Mouse (Mus musculus) limb, embryonic 14.5 days (tissue): ENCODE measurements around the gene Gm10322. TPM values are rescaled to one million over a fixed set of nuclear protein-coding genes. Genes with fewer than 3 reads are reported as not detected.

Experiments
- ATAC-seq: fragments of 200-750 bp; cut with Nextera tagmentation; 2 replicates; pipeline ENCODE4 v1.8.0; 2017; ENCODE audit warnings: low read depth, moderate number of reproducible peaks, moderate TSS enrichment; ENCODE audit not compliant: low FRiP score
- DNase-seq: peaks from one replicate; pipeline ENCODE4 v3.0.0-alpha.2; 2015; ENCODE audit warnings: low spot score
- H3K27ac ChIP-seq: fragments of 300-500 bp; sonication (generic); replicated peaks from 2 replicates; pipeline ENCODE4 v1.5.1; 2014; ENCODE audit warnings: low read depth, mild to moderate bottlenecking, low read length, moderate library complexity, mixed read lengths
- H3K27me3 ChIP-seq: fragments of 300-500 bp; sonication (generic); 2 replicates; pipeline ENCODE4 v1.6.1; 2014; ENCODE audit warnings: low read length, mixed read lengths; ENCODE audit not compliant: control insufficient read depth, insufficient read depth
- H3K36me3 ChIP-seq: fragments of 300-500 bp; sonication (generic); 2 replicates; pipeline ENCODE4 v1.6.1; 2014; ENCODE audit warnings: mild to moderate bottlenecking, low read length, moderate library complexity, mixed read lengths; ENCODE audit not compliant: control insufficient read depth, insufficient read depth
- H3K4me1 ChIP-seq: fragments of 300-500 bp; sonication (generic); 2 replicates; pipeline ENCODE4 v1.6.1; 2014; ENCODE audit warnings: antibody characterized with exemption, low read length, mixed read lengths; ENCODE audit not compliant: control insufficient read depth, insufficient read depth
- H3K4me2 ChIP-seq: fragments of 300-500 bp; sonication (generic); replicated peaks from 2 replicates; pipeline ENCODE4 v1.6.1; 2014; ENCODE audit warnings: low read depth, mild to moderate bottlenecking, low read length, moderate library complexity; ENCODE audit not compliant: severe bottlenecking
- H3K4me3 ChIP-seq: fragments of 300-500 bp; sonication (generic); replicated peaks from 2 replicates; pipeline ENCODE4 v1.5.1; 2014; ENCODE audit warnings: low read length
- H3K9ac ChIP-seq: fragments of 300-500 bp; sonication (generic); 2 replicates; pipeline ENCODE4 v1.6.1; 2014; ENCODE audit warnings: mild to moderate bottlenecking, low read depth, low read length, moderate library complexity; ENCODE audit not compliant: severe bottlenecking
- H3K9me3 ChIP-seq: fragments of 300-500 bp; sonication (generic); 2 replicates; pipeline ENCODE4 v1.6.1; 2016; ENCODE audit warnings: low read length; ENCODE audit not compliant: control insufficient read depth
- POLR2A ChIP-seq: fragments of 200-500 bp; IDR thresholded peaks from 2 replicates; pipeline ENCODE4 v1.8.0; 2012; ENCODE audit warnings: inconsistent platforms, mild to moderate bottlenecking, moderate library complexity, borderline replicate concordance; ENCODE audit not compliant: insufficient read depth, insufficient read length; ENCODE audit errors: extremely low read depth
- WGBS: fragments of 180-500 bp; shearing (Covaris S2); extraction: QIAGEN DNeasy Blood & Tissue Kit; methylation state at CpG from one replicate; pipeline ENCODE4 v1.1.7; 2014; 5-methylcytosine and 5-hydroxymethylcytosine counted together
- polyA plus RNA-seq, 2 experiments: library from polyadenylated mRNA; depleted of rRNA in 1 of 2; stranded (reverse) in 1 of 2; unstranded in 1 of 2; fragments of >200 nt; fragmentation: Nextera tagmentation in 1 of 2; extraction: Ambion mirVana in 1 of 2; gene quantifications; 2 replicates each; pipeline versions ENCODE4 v1.2.1 to v1.2.3; 2012 to 2014

The Gm10322 gene
- polyA plus RNA-seq, 2 experiments: not detected

DNA sequence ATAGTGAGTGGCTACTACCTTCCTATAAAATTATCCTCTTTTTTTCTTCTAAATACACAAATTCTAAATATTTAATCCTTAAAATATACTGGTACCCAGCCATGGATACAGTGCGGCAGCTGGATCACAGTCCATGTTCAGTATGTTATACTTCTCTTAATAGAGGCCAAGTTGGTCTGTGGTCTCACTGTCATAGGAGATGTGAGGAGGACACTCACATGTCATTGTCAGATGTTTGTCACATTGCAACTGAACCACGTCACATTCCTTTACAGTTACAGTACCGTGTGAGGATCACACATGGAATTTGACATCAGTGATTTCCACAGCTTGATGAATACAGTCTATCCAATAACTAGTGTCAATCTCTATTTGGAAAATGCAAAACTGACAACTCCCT is 36.2 kb upstream of the Gm10322 start:
- H3K4me2 ChIP-seq: no peak overlapping the region
- TF ChIP-seq POLR2A: no peak
- no peaks in the 10 kb centered on the region for H3K27me3 ChIP-seq
- no peaks in the 10 kb centered on the region for H3K36me3 ChIP-seq
- H3K9me3 ChIP-seq: no peaks in the 10 kb centered on the region
- H3K9ac ChIP-seq: no peak overlapping the region
- peaks cover 20% of the 10 kb centered on the region for H3K4me1 ChIP-seq
- no peak overlapping the region for H3K27ac ChIP-seq
- H3K4me3 ChIP-seq: no peak overlapping the region
- ATAC-seq (no peak), DNase-seq (no peak)
- WGBS: 91% methylated on average over 3 of the region's 3 CpGs

DNA sequence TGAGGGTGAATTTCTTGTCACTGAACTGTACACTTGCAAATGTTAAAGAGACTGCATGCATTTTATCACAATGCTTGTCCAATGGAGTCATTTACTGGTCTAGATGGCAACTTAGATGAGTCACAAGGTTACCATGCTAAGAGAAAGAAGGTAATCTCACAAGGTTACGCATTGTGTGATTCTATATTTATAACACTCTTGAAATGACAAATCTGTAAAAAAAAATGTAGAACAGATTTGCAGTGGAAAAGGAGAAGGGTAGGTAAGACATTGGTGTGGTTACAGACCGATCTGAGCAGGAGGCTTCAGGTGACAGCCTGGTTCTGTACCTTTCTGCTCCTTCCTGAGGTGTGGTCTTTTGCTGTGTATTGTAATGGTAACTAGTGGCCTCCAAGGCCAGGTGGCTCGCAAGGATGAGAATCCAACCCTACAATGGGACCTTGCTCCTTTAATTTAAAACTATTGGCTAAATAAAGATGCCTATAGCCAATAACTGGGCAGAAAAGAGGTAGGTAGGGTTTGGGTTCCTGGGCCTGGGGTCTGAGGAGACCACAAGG is 35.2 kb upstream of the Gm10322 start:
- H3K9ac ChIP-seq: no peak overlapping the region
- H3K27ac ChIP-seq: no peak overlapping the region
- WGBS: 94% methylated on average over 3 of the region's 3 CpGs
- no peak for TF ChIP-seq POLR2A
- no peak overlapping the region for H3K4me3 ChIP-seq
- H3K4me2 ChIP-seq: no peak overlapping the region
- no peaks in the 10 kb centered on the region for H3K36me3 ChIP-seq
- H3K27me3 ChIP-seq: no peaks in the 10 kb centered on the region
- peaks cover 20% of the 10 kb centered on the region for H3K4me1 ChIP-seq
- DNase-seq: no peak
- no peak for ATAC-seq
- H3K9me3 ChIP-seq: no peaks in the 10 kb centered on the region

DNA sequence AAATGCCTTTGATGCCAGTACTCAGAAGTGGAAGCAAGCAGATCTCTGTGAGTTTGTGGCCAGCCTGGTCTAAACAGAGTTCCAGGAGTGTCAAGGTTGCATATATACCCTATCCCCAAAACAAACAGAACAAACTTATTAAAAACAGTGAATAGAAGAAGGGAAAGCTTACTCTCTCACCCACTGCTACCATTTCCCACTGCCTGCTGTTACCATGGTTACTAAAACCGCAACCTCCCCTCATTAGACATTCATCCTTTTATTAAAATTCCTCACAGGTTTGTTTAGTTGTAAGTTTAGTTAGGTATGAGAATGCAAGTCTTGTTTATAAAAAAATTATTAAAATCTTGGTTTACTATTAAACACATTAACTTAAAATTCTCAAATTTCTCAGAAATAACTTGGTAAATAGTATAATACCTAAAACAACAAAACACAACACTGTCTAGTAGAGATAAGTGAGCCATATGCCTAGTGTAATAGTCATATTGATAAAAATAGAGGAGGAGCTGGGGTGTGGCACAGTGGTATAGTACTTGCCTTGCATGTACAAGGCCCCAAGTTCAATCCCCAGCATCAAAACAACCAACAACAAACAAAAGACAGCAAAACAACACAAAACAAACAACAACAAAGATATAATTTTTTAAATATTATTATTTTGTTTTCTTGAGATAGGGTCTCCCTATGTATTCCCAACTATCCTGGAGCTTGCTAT is 33.9 kb upstream of the Gm10322 start:
- Histone ChIP-seq H3K9me3 (no peaks in the 10 kb centered on the region), H3K27me3 (no peaks in the 10 kb centered on the region), H3K9ac (no peak overlapping the region), H3K4me1 (peaks cover 11% of the 10 kb centered on the region), H3K4me2 (no peak overlapping the region), H3K36me3 (no peaks in the 10 kb centered on the region), H3K4me3 (no peak overlapping the region), H3K27ac (no peak overlapping the region)
- TF ChIP-seq POLR2A: no peak
- 89% methylated on average over 1 of the region's 1 CpGs for WGBS
- DNase-seq (no peak), ATAC-seq (no peak)

DNA sequence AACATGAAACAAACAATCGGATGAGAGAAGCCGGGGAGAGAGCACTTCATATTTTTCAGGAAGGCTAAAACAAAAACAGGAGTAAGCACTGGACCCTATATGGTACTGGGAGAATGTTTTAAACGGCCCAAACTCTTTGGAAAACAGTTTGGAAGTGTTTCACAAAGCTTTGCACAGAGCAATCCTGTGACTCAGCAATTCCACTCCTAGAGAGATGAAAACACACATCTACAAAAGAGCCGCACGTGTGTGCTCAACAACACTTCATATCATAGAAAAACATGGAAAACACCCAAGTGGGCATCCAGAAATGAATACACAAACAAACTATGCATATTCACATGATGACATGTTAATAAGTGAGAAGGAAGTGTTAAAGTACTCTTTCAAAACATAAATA is 30.2 kb upstream of the Gm10322 start:
- ATAC-seq: no peak
- 92% methylated on average over 5 of the region's 5 CpGs for WGBS
- H3K9ac ChIP-seq: no peak overlapping the region
- no peak for DNase-seq
- H3K27ac ChIP-seq: no peak overlapping the region
- no peak overlapping the region for H3K4me3 ChIP-seq
- no peaks in the 10 kb centered on the region for H3K27me3 ChIP-seq
- no peaks in the 10 kb centered on the region for H3K4me1 ChIP-seq
- H3K36me3 ChIP-seq: no peaks in the 10 kb centered on the region
- no peak overlapping the region for H3K4me2 ChIP-seq
- TF ChIP-seq POLR2A: no peak
- H3K9me3 ChIP-seq: no peaks in the 10 kb centered on the region

DNA sequence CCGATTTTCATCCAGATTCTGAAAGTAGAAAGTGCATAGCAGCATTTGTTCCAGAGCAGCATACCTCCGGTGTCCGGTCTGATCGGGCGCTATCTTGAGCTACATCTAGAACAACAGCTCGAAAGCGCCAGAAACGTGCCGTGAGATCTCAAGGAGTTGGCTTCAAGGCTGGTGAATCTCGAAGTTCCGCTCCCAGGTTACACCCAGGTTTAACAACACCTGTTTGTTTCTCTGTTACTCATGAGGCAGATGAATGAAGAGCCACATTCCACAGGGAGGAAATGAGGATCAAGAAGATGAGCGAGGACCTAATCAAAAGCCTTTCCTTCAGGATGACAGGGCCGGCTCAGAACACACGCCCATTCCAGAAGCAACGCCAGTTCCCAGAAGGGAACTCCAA is 29.0 kb upstream of the Gm10322 start:
- H3K27ac ChIP-seq: no peak overlapping the region
- ATAC-seq: no peak
- 90% methylated on average over 15 of the region's 15 CpGs for WGBS
- H3K27me3 ChIP-seq: no peaks in the 10 kb centered on the region
- H3K4me3 ChIP-seq: no peak overlapping the region
- no peak for TF ChIP-seq POLR2A
- DNase-seq: no peak
- no peaks in the 10 kb centered on the region for H3K36me3 ChIP-seq
- H3K9me3 ChIP-seq: no peaks in the 10 kb centered on the region
- no peaks in the 10 kb centered on the region for H3K4me1 ChIP-seq
- no peak overlapping the region for H3K4me2 ChIP-seq
- H3K9ac ChIP-seq: no peak overlapping the region
